Mouse (Mus musculus) heart, embryonic 14.5 days (tissue): ENCODE data around the gene Zfp780b. TPM values are rescaled to one million over a fixed set of nuclear protein-coding genes. Genes with fewer than 3 reads are reported as not detected.
"Not testable (repeated sequence)": the region's sequence is repeated elsewhere in the genome, so short reads cannot be mapped to it uniquely, and the experiment has no call there.

Source experiments
- ATAC-seq: fragments of 200-750 bp; cut with Nextera tagmentation; 2 replicates; pipeline ENCODE4 v1.8.0; 2017; ENCODE audit warnings: low read depth, moderate TSS enrichment; ENCODE audit not compliant: insufficient number of reproducible peaks, insufficient read depth, low FRiP score
- H3K27ac ChIP-seq, 2 experiments: fragments of 200-500 bp in 1 of 2; fragments of 300-500 bp in 1 of 2; sonication (generic) in 1 of 2; replicated peaks in 1 of 2; 2 replicates each; pipeline ENCODE4 v1.5.1; 2012 to 2014; ENCODE audit warnings: low read depth in 2 of 2, low read length in 2 of 2, control low read depth in 1 of 2, mild to moderate bottlenecking in 1 of 2, mixed read lengths in 1 of 2; ENCODE audit not compliant: control insufficient read depth in 1 of 2, insufficient read depth in 1 of 2
- H3K27me3 ChIP-seq: fragments of 300-500 bp; sonication (generic); 2 replicates; pipeline ENCODE4 v1.6.1; 2014; ENCODE audit warnings: mild to moderate bottlenecking, low read length, control low read depth; ENCODE audit not compliant: control insufficient read depth, insufficient read depth
- H3K36me3 ChIP-seq: fragments of 300-500 bp; sonication (generic); 2 replicates; pipeline ENCODE4 v1.6.1; 2014; ENCODE audit warnings: mild to moderate bottlenecking, control low read depth, low read length, mixed read lengths; ENCODE audit not compliant: control insufficient read depth, insufficient read depth
- H3K4me1 ChIP-seq, 2 experiments: fragments of 200-500 bp in 1 of 2; fragments of 300-500 bp in 1 of 2; sonication (generic) in 1 of 2; 2 replicates each; pipeline ENCODE4 v1.6.1; 2012 to 2014; ENCODE audit warnings: low read length in 2 of 2, control low read depth in 1 of 2, mixed read lengths in 1 of 2; ENCODE audit not compliant: control insufficient read depth in 2 of 2, insufficient read depth in 2 of 2
- H3K4me2 ChIP-seq: fragments of 300-500 bp; sonication (generic); 2 replicates; pipeline ENCODE4 v1.6.1; 2014; ENCODE audit warnings: mild to moderate bottlenecking, low read length
- H3K4me3 ChIP-seq, 2 experiments: fragments of 200-500 bp in 1 of 2; fragments of 300-500 bp in 1 of 2; sonication (generic) in 1 of 2; 2 replicates each; pipeline ENCODE4 v1.5.1; 2012 to 2014; ENCODE audit warnings: low read length in 2 of 2, mild to moderate bottlenecking in 2 of 2, control low read depth in 1 of 2, low read depth in 1 of 2, moderate library complexity in 1 of 2; ENCODE audit not compliant: control insufficient read depth in 1 of 2, insufficient read depth in 1 of 2
- H3K9ac ChIP-seq: fragments of 300-500 bp; sonication (generic); 2 replicates; pipeline ENCODE4 v1.6.1; 2014; ENCODE audit warnings: mild to moderate bottlenecking, low read length
- H3K9me3 ChIP-seq: fragments of 300-500 bp; sonication (generic); 2 replicates; pipeline ENCODE4 v1.6.1; 2016; ENCODE audit warnings: low read length, control low read depth; ENCODE audit not compliant: control insufficient read depth
- WGBS: fragments of 180-500 bp; shearing (Covaris S2); extraction: QIAGEN DNeasy Blood & Tissue Kit; methylation state at CpG from one replicate; pipeline ENCODE4 v1.1.7; 2014; 5-methylcytosine and 5-hydroxymethylcytosine counted together
- polyA plus RNA-seq: library from polyadenylated mRNA; unstranded; fragments of >200 nt; fragmentation: Nextera tagmentation; extraction: Ambion mirVana; gene quantifications from 2 replicates; pipeline ENCODE4 v1.2.1, GENCODE M21; 2014

The Zfp780b gene
- polyA plus RNA-seq: 13.1 and 13.2 TPM in 2 replicates

DNA sequence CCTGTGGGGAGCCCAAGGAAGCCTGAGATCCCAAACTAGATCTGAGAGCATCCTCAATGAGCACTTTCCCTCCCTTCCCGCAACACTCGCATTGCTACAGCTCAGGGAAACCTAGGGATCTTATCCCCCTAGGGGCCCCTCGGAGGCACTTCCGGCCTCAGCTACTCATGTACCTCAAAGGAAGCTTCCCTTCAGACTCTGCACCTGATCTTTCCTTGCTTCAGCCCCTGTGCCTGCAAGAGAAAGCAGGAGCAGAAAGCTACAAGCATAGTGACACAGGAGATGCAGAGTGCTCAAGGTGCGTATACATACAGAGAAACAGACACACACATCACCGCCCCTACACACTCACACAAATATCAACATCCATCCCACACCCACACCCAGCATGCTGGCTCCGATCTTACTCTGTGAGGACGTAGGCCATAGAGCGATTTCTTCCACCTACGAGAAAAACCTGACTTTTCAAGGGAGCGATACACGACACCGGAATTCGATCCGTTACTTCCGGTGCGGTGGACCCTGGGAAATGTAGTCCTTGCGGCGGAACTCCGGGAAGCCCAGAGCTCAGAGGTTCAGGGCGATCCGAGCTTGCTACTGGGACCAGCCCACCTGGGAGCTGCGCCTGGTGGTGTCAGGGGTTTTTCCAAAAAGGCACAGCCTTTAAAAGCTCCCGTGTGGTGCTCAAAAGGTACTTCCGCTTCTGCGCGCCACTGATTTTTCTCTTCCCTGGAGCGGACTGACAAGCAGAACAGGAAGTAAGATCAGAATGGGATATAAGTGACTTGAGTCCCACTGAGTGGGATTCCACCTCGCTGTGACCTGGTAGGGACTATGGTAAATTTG, at the start of gene Zfp780b:
TSS of gene Zfp780b (minus strand) at position 489 of the 846 bp plus-strand sequence.
- H3K4me2 ChIP-seq: peak within 1 kb of the TSS; percentile 81
- H3K36me3 ChIP-seq: 0 out of 2 replicates have a peak, but pooled peaks cover 4% of the 10 kb centered on the region
- WGBS: under 1% methylated on average over 29 of the region's 29 CpGs
- H3K4me1 ChIP-seq: no peaks in the 10 kb centered on the region
- peak within 1 kb of the TSS; percentile 65 to 74 for H3K27ac ChIP-seq
- H3K27me3 ChIP-seq: no peaks in the 10 kb centered on the region
- H3K9me3 ChIP-seq: peaks cover 13% of the 10 kb centered on the region
- peak within 1 kb of the TSS; percentile 68 to 90 for H3K4me3 ChIP-seq
- peak within 1 kb of the TSS; percentile 96 for H3K9ac ChIP-seq
- peak; percentile 76 for ATAC-seq

GRCm38 (mm10) chr7:28014445-28014810, 35.5 kb upstream of the Zfp780b start:
- Histone ChIP-seq H3K9ac (peak overlapping the region; percentile 89), H3K4me2 (peak overlapping the region; percentile 96), H3K27me3 (no peaks in the 10 kb centered on the region), H3K4me3 (peak overlapping the region; percentile 85 to 99), H3K9me3 (peaks cover 5% of the 10 kb centered on the region; the same call in 1 of the 2 replicates), H3K4me1 (peaks cover 2 to 7% of the 10 kb centered on the region in 2 experiments; a peak in 2 of 4 replicates), H3K27ac (no peak overlapping the region), H3K36me3 (no peaks in the 10 kb centered on the region)
- ATAC-seq: no peak
- 27% methylated on average over 7 of the region's 7 CpGs for WGBS

- under 1% methylated on average over 47 of the region's 47 CpGs for whole genome bisulfite sequencing
- peak within 1 kb of the TSS in 1 of 2 experiments; percentile 4; a peak in 1 of 4 replicates for H3K27ac ChIP-seq
- peaks cover 5% of the 10 kb centered on the region; the same call in 1 of the 2 replicates for H3K9me3 ChIP-seq
- H3K4me3 ChIP-seq: peak within 1 kb of the TSS; percentile 85 to 99
- ATAC-seq: peak; percentile 83
- peak within 1 kb of the TSS; percentile 89 for H3K9ac ChIP-seq
- H3K27me3 ChIP-seq: no peaks in the 10 kb centered on the region
- peaks cover 2 to 7% of the 10 kb centered on the region in 2 experiments; a peak in 2 of 4 replicates for H3K4me1 ChIP-seq
- H3K4me2 ChIP-seq: peak within 1 kb of the TSS; percentile 96
- H3K36me3 ChIP-seq: no peaks in the 10 kb centered on the region
These were observed 34.8 kb upstream of the Zfp780b start, which contains the start of gene Zfp850 for GRCm38 (mm10) chr7:28013549-28014444. Gene Zfp850 (minus strand): TSS chr7:28014115.

GRCm38 (mm10) chr7:28010271-28010670, 31.3 kb upstream of the Zfp780b start:
- Histone ChIP-seq H3K4me2 (no peak overlapping the region), H3K4me3 (no peak overlapping the region), H3K4me1 (peaks cover 2 to 7% of the 10 kb centered on the region in 2 experiments; a peak in 2 of 4 replicates), H3K9ac (no peak overlapping the region), H3K9me3 (no peaks in the 10 kb centered on the region), H3K36me3 (peaks cover 12% of the 10 kb centered on the region), H3K27ac (no peak overlapping the region), H3K27me3 (no peaks in the 10 kb centered on the region)
- ATAC-seq: no peak
- 97% methylated on average over 3 of the region's 3 CpGs for WGBS

DNA sequence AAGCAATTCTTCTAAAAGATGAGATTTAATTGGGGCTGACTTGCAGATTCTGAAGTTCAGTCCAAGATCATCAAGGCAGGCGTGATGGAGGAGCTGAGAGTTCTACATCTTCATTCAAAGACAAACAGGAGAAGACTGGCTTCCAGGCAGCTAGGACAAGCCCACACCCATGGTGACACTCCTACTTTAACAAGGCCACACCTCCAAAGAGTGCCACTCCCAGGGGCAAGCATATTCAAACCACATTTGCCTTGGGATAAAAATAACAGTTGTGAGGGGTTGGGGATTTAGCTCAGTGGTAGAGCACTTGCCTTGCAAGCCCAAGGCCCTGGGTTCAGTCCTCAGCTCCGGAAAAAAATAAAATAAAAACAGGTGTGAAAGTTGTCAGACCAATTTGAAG, 3.2 kb upstream of the Zfp780b start:
- H3K9ac ChIP-seq: no peak overlapping the region
- H3K27me3 ChIP-seq: no peaks in the 10 kb centered on the region
- no peak overlapping the region for H3K4me3 ChIP-seq
- no peak overlapping the region for H3K4me2 ChIP-seq
- 81% methylated on average over 2 of the region's 2 CpGs for WGBS
- peaks cover 40% of the 10 kb centered on the region for H3K9me3 ChIP-seq
- no peak for ATAC-seq
- H3K36me3 ChIP-seq: no peaks in the 10 kb centered on the region
- H3K27ac ChIP-seq: no peak overlapping the region
- no peaks in the 10 kb centered on the region for H3K4me1 ChIP-seq

- H3K9ac ChIP-seq, H3K27me3 ChIP-seq, ATAC-seq, H3K36me3 ChIP-seq, H3K4me1 ChIP-seq, H3K4me2 ChIP-seq, H3K9me3 ChIP-seq, H3K4me3 ChIP-seq, H3K27ac ChIP-seq: not testable (repeated sequence)
- 90% methylated on average over 13 of the region's 13 CpGs for WGBS
These were observed 29.5 kb downstream of the Zfp780b start for GRCm38 (mm10) chr7:27949451-27949850.

DNA sequence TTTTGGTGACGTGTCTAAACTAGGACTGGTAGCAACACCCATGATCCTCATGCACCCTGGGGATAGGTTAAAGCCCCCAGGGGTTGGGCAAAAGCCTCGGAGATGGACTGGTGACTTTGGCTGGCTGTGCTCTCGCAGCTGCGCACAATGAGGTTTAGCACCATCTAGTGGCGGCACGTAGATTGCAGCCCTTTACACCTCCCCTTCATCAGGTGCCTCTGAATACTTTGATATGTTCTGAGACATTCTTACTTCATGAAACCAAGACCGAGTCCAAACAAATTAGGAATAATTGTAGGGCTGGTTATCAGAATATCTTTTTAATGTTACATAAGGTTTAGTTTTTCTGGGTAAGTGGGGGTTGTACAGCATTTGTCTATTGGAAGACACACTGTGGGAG, 37.1 kb downstream of the Zfp780b start:
- H3K9ac ChIP-seq, H3K4me3 ChIP-seq, ATAC-seq, H3K27ac ChIP-seq, H3K36me3 ChIP-seq, H3K9me3 ChIP-seq, H3K4me1 ChIP-seq, H3K27me3 ChIP-seq, H3K4me2 ChIP-seq: not testable (repeated sequence)
- 38% methylated on average over 4 of the region's 7 CpGs for WGBS
